Mouse (Mus musculus): Measurements from ENCODE around the gene Trappc2l.
"Not testable (repeated sequence)": the region's sequence is repeated elsewhere in the genome, so short reads cannot be mapped to it uniquely, and the experiment has no call there.

The Trappc2l gene

DNA sequence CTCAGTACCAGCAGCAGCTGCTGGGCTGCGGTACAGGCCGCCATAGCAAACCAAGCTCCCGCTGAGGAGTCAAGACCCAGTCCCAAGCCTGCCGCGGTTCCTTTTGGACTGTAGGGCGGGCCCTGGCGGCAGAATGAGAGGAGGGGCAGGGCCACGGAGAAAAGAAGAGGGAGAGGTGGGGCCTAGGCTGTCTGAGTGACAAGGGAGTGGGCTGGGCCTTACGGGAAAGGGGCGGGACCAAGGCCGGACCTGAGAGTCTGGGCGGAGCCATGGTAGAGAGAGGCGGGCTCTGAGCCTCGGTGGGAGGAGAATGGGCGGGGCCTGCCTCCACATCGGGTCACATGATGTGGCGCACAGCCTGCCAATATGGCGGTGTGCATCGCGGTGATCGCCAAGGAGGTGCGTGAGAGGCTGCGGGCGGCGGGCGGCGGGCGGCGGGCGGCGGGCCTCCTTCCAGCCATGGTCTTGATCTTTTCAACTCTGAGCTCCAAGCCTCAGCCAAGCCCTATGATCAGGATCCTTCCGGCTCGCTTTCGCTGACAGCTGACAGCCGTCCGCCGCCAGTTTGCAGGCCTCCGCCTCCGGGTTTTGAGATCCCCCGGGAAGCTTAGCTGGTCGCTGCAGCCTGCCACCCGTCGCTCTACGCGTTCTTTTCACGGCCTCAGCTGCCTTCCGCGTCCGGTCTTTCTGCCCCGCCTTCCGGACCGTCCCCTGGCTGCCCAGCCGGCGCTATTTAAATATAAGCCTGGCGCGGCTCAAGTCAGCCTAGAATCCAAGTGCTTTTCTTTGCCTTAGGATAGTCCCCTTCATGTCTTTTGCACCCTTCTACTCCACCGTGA, at the start of gene Trappc2l, which contains the start of gene Galns:
TSS of gene Trappc2l (plus strand) at position 346 of the 839 bp plus-strand sequence.
TSS of gene Galns (minus strand) at position 169 of the 839 bp plus-strand sequence.
- DNase-seq, result peak; percentile 97

DNA sequence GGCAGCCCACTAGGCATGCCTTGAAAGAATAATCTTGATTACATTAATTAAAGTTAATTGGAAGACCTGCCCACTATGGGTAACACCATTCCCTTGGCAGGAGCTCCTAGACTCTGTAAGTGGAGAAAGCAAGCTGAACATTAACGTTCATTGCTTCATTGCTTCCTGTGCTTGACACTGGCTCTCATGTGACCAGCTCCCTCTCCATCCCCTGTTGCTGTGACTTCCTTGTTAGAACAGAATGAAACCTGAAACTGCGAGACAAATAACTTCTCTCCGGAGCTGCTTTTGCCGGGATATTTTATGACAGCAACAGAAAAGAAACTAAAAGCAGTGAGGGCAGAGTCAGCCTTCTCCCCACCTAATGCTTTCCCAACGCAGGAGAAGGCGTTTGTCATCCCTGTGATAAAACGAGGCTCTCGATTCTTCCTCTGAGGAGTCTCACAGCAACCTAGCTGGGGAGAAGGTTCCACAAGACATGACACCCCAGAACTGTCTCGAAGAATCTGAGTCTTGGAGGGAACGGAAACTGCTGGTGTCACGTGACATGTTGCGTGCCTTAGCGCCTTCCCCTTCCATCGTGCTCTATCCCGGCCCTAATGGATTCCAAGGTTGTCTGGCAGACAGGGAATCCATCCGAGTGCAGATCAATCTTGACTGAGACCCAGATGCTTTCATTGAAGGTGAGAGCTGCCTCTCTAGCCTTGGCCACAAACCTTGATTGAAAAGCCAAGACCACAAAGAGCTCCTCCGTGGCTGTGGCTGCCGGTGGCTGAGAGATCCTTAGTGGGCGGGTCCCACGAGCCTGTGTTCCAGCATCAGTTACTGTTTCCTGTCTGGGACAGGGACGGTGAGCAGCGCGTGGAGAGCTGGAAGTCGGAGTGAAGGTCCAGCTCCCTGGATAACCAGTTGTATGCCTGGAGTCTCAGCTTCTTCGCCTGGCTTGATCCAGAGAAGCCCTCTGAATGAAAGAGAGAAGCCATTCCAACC, 46.8 kb upstream of the Trappc2l start:
- no peak for DNase-seq

DNA sequence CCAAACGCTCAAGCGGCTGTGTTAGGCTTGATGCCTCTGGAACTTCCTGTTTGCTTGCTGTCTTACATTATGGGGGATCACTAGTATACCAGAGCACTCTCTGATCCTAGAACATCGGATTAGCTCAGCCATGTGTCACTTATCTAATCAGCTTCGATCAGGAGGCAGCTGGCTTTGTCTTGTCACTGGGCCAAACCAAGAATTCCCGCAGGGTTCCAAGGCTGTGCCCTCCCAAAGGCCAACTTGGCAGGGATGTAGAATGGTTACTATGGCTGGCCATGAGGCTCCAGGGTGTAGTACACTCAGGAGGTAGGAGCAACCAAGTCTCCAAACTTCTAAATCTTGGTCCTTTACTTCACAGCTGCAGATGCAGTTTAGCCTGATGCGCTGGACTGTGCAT, 44.7 kb upstream of the Trappc2l start:
- DNase-seq, result no peak

DNA sequence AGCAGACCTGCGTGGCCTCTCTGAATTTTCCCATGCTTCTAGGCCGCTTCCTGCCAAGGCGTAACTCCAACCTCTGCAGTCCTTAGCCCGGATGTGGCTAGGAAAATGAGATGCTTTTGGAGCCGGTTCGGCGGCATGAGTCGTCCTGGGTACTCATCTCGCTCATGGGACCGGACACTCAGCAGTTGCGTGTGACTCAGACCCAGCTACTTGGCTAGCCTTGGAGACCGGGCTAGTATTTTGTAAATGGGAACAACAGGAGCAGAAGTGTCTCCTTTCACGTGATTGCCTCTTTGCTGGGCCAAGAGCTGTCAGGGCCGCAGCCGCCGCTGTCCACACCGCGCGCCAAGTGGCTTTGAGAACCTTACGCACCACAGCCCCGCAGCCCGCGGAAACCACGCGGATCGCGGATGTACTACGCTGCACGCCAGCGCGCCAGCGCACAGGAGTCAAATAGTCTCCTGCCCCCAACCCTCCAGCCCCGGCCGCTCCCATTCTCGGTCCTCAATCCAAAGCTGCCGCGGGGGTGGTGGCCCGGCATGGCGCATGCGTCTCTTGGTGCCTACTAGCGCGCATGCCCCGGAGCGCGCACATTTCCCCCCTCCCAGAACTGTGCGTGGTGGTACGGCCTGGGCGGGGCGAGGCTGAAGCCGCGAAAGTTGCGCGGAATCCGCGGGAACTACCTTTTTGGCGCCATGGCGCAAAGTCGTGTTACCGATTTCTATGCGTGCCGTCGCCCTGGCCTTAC, 43.9 kb upstream of the Trappc2l start, which contains the start of gene Cdt1:
TSS of gene Cdt1 (plus strand) at position 655 of the 748 bp plus-strand sequence.
- peak; percentile 96 for DNase-seq

DNA sequence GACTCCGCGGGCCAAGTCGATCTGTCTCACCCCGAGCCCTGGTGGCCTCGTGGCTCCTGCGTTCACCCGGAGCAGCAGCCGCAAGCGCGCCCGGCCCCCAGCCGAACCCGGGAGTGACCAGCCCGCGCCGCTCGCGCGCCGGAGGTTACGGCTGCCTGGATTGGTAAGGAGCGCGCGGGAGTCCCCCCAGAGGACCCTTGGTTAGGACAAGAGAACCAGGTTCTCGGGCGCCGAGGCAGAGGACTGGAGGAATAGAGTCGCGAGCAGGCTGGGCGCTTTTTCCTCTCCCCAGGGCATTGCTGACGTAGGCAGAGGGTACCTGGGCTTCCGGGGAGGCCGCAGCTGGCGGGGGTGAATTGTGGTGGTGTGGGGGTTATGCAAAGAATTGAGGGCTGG, 43.3 kb upstream of the Trappc2l start:
- DNase-seq, result no peak

GRCm38 (mm10) chr8:122568881-122569309, 42.5 kb upstream of the Trappc2l start:
- no peak for DNase-seq

DNA sequence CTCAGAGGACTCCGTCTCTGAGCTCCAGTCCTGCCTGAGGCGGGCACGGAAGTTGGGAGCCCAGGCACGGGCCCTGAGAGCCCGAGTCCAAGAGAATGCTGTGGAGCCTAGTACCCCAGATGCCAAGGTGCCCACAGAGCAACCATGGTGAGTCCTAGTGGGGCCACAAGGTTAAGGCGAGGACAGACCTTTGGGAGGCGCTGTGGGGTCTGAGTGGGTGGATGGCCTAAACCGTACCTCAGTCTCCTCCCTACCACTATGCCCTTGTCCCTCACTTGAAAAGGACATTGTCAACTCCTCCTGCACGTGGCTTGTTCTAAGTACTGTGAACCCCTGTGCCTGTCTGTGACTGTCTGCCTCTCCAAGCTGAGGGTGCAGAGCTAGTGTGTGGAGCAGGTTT, 42.1 kb upstream of the Trappc2l start:
- no peak for DNase-seq

GRCm38 (mm10) chr8:122569996-122570395, 41.4 kb upstream of the Trappc2l start:
- DNase-seq, result no peak

- no peak for DNase-seq
Measured at GRCm38 (mm10) chr8:122571153-122571552, 40.3 kb upstream of the Trappc2l start.

- no peak for DNase-seq
Measured at GRCm38 (mm10) chr8:122571750-122572267, 39.6 kb upstream of the Trappc2l start.

DNA sequence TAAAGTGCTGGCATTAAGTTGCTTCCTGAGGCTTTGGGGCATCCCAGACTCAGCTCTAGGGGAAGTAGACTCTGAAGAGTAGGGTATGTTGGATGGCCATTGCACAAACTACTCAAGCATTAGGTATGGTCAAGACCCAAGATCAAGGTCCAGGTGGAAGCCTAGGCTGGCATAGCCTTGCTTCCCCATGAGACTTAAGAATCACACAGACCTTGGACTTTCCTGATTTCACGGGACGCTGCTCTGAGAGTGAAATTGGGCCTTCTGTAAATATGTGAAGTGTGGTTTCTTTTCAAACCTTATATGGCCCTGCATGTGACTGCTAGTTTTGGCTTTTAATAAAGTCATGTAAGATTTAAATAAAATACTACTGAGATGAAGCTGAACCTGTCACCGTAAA, 38.7 kb upstream of the Trappc2l start:
- no peak for DNase-seq

GRCm38 (mm10) chr8:122573176-122573575, 38.3 kb upstream of the Trappc2l start:
- not testable (repeated sequence) for DNase-seq

GRCm38 (mm10) chr8:122573577-122573976, 37.9 kb upstream of the Trappc2l start:
- no peak for DNase-seq

GRCm38 (mm10) chr8:122574264-122574663, 37.2 kb upstream of the Trappc2l start:
- DNase-seq, result no peak

DNA sequence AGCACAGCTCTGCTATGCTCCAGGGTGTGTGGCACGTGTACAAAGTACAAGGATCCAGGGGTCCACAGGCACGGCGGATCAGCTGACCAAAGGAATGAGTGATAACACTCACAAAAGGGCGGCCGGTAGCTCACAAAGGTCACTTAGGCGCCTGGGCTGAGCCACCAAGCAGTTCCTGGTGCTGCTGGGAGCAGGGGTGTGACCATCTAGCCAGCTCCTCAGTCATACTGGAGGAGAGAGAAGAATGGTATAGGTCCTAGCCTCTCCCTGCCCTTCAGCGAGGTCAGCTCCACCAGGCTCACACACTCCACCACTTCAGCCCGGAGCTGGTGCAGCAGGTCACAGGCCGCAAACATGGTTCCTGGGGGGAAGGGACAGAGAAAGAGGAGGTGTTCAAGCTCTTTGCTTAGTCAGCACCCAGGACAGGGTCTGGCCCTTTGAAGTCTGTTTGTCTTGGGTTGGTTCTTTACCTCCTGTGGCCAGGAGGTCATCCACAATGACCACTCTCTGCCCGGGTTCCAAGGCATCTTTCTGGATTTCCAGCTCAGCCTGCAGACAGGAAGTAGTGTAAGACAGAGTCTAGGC, 36.7 kb upstream of the Trappc2l start:
- no peak for DNase-seq

- no peak for DNase-seq
Measured at GRCm38 (mm10) chr8:122575286-122575685, 36.2 kb upstream of the Trappc2l start.

GRCm38 (mm10) chr8:122575735-122576647, 35.4 kb upstream of the Trappc2l start:
- no peak for DNase-seq

DNA sequence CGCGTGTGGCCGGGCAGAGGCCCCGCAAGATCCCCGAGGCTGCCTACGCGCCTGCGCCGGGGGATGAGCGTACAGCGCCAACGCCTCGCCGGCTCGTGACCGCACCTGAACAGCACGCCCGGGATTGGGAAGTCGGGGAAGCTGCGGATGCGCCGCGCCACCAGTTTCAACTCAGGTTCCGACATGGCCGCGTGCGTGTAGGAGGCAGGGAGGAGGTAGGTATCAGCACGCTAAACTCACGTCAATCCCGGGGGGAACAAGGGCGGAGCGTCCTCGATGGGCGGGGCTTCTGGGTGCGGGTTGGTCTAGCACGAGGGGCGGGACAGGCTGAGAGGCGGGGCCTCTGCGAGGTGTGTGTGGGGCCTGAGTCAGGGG, 34.8 kb upstream of the Trappc2l start, which contains the start of gene Aprt:
TSS of gene Aprt (minus strand) at position 262 of the 375 bp plus-strand sequence.
- peak; percentile 93 for DNase-seq

GRCm38 (mm10) chr8:122577116-122577515, 34.3 kb upstream of the Trappc2l start:
- DNase-seq, result no peak

GRCm38 (mm10) chr8:122579196-122579595, 32.2 kb upstream of the Trappc2l start:
- DNase-seq, result no peak

DNA sequence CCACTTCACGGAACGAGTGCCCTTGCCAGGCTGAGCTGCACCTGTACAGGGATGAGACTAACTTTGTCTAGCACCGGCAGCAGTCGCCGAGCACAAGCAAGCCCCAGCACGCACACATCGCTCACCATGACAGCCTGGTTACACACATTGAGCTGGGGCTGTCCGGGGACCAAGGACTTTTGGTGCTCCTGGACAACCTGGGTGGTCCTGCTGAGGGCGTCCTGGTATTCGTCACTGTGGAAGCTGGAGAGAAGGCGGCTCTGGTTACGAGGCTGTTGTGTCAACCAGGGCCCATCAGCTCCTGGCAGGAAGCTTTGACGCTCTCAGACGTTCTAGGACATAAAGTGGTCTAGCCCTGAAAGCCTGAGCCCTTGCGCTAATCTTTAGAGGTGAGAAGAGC, 30.5 kb upstream of the Trappc2l start:
- DNase-seq, result no peak

Data from layer of hippocampus, adult 9-11 months (tissue).